Mouse (Mus musculus): ENCODE results near the gene Ctbs.

- TF ChIP-seq GATA1 (IDR thresholded peaks at IDR 0.05; ENCODE audit: low read length) (no peak), TAL1 (IDR thresholded peaks at IDR 0.05; ENCODE audit: low read length) (no peak)
Observed at GRCm38 (mm10) chr3:146435533-146435932, 14.1 kb upstream of the Ctbs start.
